Mouse (Mus musculus) urinary bladder, postnatal 25 days (tissue): ENCODE results near the gene Hist1h2ao.
"Not testable (repeated sequence)": the region's sequence is repeated elsewhere in the genome, so short reads cannot be mapped to it uniquely, and the experiment has no call there.

Experiments used
- DNase-seq: peaks from one replicate; pipeline ENCODE4 v3.0.0; 2022; ENCODE audit warnings: low spot score

The Hist1h2ao gene

DNA sequence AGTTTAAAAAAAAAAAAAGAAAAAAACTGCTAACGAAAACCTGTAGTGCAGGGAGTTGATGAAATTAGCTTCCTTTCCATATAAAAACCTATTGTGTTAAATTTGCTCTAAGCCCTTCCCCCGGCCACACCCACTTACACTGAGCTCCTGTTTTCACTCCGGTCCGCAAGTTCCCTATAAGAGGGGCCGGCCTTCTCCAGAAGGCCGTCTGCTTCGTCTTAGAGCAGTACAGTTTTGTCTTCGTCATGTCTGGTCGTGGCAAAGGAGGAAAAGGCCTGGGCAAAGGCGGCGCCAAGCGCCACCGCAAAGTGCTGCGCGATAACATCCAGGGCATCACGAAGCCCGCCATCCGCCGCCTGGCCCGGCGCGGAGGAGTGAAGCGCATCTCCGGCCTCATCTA lies 1.3 kb downstream of the Hist1h2ao start, which contains the start of gene Hist1h4m:
Hist1h4m (plus strand) TSS at position 208 of the 400 bp plus-strand sequence.
- not testable (repeated sequence) for DNase-seq

DNA sequence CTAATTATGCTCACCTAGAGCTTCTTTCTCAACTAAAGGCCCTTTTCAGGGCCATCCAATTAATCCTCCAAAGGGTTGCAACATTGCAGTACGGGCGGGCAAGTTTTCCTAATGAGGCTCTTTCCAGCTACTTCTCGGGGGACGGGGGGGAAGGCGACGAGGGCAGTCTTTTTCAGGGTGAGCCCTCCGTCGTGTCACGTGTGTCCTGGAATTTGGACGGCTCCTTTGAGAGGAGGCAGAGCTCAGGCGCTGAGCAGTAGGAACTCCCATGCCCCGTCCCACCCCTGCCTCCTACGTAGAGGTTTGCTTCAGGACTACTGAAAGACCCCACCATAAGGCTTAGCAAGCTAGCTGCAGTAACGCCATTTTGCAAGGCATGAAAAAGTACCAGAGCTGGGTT lies 1.8 kb downstream of the Hist1h2ao start:
- not testable (repeated sequence) for DNase-seq

DNA sequence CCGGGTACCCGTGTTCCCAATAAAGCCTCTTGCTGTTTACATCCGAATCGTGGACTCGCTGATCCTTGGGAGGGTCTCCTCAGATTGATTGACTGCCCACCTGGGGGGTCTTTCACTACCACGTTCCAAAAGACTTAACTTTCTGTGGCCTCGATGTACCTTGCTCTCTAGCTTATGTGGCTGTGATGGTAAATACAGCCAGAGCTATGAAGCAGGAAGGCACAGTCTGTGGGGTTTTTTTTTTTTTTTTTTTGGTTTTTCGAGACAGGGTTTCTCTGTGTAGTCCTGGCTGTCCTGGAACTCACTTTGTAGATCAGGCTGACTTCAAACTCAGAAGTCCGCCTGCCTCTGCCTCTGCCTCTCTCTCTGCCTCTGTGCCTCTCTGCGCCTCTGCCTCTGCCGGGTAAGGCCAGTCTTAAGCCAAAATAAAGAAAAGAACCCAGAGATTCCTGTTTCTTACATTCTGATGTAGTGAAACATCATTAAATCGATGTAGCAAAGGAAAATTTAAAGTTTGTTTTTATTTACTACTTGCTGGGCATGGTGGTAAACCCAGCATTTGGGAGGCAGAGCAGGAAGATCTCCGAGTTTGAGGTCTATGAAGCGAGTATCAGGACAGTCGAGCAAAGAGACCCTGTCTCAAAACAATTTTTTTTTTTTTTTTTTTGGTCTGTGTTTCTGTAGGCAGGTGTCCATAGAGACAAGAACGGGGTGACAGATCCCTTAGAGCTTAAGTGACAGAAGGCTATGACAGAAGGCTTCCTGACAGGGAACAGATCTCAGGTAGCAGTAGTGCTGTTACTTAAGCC lies 10.0 kb downstream of the Hist1h2ao start:
- not testable (repeated sequence) for DNase-seq

DNA sequence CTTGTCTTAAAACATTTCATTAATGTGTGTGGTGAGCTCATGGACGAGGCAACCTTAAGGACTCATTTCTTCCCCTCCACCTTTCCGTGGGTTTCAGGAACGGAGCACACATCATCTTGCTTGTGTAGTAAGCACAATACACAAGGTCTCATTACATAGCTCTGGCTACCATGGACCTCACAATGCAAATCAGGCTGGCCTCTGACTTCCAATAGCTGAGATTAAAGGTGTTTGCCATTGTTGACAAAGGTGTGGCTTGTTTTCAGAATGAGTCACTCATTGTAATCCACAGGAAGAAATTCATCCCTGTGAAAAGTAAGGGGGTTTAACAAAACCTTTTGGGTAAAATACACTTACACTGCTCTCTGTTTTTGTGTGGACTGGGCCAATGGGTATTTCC lies 18.2 kb downstream of the Hist1h2ao start:
- no peak for DNase-seq

DNA sequence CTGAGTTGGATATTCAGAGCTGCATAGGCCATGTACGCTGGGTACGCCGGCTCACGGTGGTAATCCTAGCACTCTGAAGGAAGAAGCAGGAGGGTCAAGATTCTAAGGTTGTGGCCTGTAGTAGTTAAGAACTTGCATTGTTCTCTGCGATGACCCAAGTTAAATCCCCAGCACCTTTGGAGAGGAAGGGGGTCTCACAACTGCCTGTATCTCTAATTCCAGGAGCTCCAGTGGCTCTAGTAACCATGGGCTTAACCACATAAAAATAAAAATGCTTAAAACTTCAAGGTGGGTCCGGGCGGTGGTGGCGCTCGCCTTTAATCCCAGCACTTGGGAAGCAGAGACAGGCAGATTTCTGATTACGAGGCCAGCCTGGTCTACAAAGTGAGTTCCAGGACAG lies 20.1 kb downstream of the Hist1h2ao start:
- DNase-seq = no peak

DNA sequence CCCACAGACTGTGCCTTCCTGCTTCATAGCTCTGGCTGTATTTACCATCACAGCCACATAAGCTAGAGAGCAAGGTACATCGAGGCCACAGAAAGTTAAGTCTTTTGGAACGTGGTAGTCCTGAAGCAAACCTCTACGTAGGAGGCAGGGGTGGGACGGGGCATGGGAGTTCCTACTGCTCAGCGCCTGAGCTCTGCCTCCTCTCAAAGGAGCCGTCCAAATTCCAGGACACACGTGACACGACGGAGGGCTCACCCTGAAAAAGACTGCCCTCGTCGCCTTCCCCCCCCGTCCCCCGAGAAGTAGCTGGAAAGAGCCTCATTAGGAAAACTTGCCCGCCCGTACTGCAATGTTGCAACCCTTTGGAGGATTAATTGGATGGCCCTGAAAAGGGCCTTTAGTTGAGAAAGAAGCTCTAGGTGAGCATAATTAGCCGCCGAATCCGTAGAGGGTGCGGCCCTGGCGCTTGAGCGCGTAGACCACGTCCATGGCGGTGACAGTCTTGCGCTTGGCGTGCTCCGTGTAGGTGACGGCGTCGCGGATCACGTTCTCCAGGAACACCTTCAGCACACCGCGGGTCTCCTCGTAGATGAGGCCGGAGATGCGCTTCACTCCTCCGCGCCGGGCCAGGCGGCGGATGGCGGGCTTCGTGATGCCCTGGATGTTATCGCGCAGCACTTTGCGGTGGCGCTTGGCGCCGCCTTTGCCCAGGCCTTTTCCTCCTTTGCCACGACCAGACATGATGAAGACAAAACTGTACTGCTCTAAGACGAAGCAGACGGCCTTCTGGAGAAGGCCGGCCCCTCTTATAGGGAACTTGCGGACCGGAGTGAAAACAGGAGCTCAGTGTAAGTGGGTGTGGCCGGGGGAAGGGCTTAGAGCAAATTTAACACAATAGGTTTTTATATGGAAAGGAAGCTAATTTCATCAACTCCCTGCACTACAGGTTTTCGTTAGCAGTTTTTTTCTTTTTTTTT lies 21.4 kb downstream of the Hist1h2ao start, which contains the start of gene Hist1h4n:
Hist1h4n (minus strand) TSS at position 779 of the 977 bp plus-strand sequence.
- DNase-seq = not testable (repeated sequence)

DNA sequence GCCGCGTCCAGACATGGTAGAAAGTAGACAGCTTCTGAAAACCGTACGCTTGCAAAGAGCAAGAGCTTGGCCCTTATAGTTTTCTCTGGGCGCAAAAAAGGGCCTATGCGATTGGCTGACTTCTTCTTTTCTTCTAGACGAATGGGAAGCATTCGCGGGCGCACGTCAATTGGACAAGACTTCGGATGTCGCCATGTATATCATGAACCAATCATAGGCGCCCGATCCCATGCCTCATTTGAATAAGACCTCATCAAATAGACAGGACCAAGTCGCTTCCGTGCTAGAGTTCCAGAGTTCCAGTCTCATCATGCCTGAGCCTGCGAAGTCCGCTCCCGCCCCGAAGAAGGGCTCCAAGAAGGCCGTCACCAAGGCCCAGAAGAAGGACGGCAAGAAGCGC lies 23.2 kb downstream of the Hist1h2ao start, which contains the start of the genes Hist1h2ap and Hist1h2br:
Hist1h2ap (minus strand) TSS at position 47 of the 400 bp plus-strand sequence.
Hist1h2br (plus strand) TSS at position 283 of the 400 bp plus-strand sequence.
- DNase-seq = not testable (repeated sequence)

DNA sequence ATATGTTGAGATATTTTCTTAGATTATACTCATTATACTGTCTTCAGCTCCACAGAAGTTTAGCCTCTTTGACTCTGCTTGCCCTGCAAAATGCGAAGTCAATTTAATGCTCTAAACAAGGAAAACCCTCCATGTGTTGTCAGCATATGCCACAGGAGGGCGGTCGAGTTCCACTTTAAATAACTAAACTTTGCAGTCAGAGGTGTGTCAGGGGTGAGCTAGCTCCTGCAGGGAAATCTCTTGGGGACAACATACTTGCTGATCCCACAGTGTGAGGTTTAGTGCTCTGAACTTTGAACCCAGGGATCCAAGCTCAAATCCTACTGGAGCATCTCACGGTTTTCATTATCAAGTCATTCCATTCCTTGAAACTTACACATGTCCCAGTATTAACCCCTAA lies 30.2 kb downstream of the Hist1h2ao start:
- not testable (repeated sequence) for DNase-seq

DNA sequence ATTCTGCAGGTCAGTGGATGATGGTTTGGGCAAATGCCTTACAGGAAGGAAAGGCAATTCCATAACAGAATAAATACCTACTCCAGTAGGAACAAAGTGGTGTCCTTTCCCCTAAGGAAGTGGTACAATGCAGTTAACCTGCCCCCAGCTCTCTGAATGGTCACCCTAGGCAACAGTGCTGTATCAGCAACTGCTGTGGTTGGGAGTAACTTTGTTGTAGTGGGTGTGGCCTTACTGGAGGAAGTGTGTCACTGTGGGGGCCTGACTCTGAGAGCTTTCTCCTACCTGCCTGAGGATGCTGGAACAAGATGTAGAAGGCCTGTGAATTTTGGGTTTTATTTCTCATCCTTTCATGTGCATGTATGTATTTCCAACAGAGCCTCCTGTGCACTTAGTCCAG lies 36.1 kb downstream of the Hist1h2ao start:
- not testable (repeated sequence) for DNase-seq

DNA sequence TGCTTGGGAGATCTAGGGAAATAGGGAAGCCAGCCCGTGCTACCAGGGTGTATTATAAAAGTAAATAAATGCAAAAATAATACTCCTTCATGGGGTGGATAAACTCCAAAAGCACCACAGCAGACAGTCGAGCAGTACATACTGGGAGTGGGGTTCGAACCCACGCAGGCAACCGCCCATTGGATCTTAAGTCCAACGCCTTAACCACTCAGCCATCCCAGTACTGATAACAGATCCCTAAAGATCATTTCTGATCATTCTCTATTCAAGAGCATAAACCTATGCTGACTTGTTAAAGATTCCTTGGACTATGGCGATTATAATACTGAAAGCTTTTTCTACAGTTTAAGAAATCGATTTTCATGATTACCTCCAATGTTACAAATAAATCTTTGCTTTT lies 37.6 kb downstream of the Hist1h2ao start:
- DNase-seq = no peak

DNA sequence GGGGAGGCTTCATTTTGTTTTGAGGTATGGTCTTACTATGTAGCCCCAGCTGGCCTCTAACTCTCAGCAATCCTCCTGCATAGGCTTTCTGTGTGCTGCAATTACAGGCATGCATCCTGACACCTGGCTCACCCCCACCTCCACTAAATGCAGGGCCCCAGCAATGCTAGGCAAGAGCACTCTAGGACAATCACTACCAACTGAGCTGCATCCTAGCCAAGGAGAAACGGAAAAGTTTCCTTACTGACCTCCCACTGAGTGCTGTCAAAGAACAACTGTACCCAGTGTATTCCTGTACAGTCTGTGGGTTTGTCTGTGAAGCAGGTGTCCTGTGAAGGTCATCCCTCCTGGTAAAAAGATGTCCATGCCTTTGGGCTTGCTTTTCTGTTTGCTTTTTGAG lies 40.4 kb downstream of the Hist1h2ao start:
- DNase-seq = not testable (repeated sequence)

DNA sequence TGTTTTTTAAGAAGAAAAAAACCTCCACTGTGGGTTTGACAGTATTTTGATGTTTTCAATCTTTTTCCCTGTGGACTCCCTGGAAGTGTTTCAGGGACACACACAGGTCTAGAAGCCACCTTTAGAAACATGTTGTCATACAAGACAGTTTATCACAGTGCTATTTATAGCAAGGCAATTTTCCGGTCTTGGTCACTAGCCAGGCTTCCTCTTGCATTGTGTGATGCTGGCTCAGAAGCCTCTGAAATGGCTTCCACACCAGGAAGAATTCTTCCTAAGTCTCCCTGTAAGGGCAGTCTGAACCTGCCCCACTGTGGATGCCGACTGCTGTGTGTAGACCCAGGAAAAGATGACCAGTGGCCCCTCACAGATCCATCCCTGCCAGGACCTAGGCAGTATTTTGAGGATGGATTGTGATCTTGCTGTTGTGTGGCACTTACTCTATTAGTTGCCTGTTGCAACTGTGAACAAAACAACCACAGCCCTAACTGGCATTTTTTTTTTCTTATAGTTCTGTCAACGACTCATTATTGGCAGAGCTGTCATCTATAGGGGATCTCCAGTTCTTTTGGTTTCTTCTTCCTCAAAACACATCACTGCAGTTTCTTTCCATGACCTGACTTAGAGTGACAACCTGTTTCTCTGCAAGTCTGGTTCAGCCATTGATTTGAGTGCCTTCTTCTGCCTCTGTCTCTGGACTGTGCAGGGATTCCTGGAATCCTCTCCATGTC lies 42.1 kb downstream of the Hist1h2ao start:
- no peak for DNase-seq

DNA sequence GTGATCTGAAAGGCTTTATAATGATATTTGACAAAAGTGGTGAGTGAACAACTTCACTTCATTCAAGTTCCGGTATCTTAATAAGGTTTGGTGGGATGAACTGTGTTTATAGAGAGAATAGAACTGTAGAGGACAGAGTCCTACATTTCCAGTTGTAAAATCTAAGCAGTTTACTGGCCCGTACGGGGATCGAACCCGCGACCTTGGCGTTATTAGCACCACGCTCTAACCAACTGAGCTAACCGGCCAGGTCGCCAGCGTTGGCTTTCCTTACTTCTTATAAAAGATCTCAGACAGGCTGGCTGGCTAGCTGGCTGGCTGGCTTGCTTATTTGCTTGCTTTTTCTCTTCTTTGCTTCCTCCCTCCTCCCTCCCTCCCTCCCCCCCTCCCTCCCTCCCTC lies 44.9 kb downstream of the Hist1h2ao start:
- peak; percentile 63 for DNase-seq

DNA sequence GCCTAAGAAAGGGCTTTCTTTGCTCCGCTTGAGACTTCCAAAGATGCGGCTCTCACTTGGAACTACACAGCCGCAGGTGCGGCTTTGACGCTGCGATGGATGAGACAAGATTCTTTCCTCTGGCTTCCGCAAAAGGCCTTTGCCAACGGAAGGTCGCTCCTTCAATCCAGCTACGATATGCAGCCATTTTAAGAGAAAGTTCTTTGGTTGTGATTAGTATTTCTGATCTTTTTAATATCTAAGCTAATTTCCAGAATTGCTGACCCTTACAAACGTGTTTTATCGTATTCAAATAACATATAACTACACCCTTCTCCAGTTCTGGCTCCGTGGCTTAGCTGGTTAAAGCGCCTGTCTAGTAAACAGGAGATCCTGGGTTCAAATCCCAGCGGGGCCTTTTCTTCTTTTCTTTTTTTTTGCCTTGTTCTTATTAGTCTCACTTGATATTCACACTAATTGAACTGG lies 45.5 kb downstream of the Hist1h2ao start:
- peak; percentile 19 for DNase-seq
